Mouse (Mus musculus) frontal cortex, postnatal 14 days (tissue): ENCODE measurements around the gene Espnl.
A peak's percentile ranks its signal among the peaks of the same experiment; 100 is the strongest.

Experiments used
- DNase-seq, 2 experiments: peaks; one replicate each; pipeline ENCODE4 v3.0.0; 2022; ENCODE audit warnings: low spot score in 2 of 2

Espnl gene

DNA sequence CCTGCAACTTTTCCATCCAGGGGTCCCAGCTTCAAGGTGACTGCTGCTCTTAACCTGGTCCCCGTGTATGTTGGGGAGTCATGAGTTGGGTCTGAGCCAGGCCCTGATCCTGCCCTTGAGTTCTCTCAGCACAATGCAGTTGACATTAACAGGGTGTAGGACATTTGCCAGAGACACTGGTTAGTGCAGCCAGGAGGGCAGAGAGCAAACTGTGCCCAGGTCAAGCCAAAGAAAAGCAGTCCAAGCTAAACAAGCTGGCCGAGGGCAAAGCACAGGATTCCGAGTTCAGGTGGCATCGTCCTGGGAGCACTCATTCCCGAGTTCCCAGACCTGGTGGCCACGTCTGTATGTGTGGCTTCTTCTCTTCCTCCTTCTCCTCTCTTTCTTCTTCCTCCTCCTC, 4.2 kb upstream of the Espnl start:
- no peak for DNase-seq

DNA sequence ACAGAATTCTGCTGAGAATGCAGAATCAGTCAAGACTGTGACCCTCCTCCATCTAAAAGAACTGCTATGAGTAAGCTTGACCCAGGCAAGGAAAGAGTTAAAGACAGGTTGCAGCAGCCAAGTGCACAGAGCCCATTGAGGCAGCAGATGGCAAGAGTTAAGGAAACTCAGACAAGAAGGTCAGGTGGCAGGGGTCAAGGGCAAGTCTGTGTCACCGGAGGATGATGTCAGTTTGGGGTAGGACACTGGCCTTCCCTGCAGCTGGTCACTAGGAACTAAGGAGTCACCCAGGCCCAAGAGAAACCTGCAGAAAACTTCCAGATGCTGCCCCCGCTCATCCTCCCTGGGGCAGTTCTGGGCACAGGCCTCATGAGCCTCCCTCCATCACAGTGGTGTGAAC, 2.8 kb downstream of the Espnl start:
- no peak for DNase-seq

DNA sequence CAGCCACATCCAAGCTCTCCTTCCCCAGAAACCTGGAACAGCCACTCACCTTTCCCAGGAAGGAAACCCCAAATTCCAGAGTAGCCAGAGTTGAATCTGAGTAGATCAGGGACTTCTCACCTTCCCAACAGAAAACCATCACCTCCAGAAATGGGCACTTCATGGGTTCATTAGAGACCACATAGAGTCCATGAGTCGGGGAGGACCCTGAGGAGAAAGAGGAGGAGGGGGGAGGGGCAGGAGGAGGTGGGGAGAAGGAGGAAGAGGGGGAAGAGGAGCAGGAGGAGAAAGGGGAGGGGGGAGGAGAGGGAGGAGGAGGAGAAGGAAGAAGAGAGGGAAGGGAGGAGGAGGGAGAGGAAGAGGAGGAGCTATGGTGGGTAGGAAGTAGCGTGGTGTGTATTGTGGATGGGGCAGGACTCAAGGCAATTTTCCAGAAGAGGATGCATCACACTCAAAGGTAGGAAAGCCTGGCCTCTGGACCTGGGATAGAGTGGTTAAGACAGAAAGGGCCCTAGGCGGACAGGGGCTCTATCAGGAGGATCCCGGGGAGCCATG, 3.7 kb downstream of the Espnl start:
- DNase-seq = no peak

DNA sequence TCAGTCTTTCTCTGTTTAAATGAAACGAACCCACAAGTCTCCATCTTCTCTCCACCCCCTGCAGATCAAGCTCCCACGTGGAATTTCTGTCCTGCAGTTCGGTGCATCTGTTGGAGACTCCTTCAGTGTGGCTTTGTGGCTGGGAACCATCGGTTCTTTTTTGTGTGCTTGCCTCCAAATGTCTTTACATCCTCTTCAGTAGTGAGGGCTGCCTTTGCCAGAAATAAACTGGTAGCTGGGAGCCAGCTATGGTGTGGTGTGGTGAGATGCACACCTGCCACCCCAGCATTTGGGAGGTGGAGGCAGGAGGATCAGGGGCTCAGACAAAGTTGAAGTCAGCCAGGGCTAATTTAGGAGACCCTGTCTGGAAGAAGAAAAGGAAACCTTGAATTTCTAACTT, 10.2 kb downstream of the Espnl start:
- peak in 1 of 2 experiments; percentile 15 for DNase-seq

DNA sequence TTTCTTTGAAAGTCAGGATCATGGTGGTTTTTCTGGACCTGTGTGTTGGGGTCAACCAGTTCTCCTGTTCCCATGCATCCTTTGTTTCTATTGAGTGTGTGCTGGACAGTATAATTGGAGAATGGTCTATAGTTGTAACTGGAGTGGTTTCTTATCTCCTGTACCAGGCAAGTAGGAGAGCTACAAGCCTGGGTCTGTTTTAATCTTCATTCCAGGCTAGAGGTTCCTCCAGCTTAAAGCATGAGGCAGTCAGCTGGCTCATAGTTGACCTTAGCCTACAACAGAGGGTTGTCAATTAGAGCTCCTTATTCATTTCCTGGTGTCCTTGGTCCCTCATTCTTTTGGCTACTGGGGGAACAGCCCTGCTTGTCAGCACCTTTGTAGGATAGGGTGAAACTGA, 11.7 kb downstream of the Espnl start:
- DNase-seq = no peak

DNA sequence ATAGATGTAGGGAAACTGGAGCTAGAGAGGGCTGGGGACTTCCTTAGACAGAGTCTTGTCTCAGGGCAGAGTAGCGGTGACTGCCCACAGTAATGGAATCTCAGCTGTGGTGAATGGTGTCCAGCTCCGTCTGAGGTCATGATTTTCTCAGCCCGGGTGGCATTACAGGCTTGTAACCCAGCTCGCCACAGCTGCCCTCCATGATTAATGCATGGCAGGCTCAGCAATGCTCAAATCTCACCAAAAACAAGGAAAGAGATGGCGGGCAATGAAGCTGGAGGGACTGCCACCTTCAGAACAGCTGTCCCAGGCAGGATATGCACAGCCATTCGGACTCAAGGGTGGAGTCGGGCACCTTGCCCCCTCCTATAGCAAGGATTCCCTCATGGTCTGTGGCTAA, 15.5 kb downstream of the Espnl start:
- no peak for DNase-seq

DNA sequence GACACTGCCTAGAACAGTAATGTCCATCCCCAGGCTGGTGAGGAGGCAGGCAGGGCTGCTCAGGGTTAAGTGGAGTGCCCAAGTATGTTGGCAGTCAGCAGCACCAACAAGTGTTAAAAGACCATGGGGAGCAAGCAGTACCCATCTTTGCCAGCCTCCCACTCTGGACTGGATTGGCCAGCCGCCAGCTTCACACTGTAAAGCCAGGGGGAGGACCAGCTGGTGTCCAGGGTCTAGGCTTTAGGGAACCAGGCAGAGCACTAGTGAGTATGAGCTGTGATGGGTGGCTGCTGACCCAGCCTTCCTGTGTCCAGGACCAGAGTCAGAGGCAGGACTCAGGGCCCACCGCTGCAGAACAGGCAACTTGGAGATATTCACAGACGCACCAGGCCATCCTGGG, 22.1 kb downstream of the Espnl start:
- no peak for DNase-seq

DNA sequence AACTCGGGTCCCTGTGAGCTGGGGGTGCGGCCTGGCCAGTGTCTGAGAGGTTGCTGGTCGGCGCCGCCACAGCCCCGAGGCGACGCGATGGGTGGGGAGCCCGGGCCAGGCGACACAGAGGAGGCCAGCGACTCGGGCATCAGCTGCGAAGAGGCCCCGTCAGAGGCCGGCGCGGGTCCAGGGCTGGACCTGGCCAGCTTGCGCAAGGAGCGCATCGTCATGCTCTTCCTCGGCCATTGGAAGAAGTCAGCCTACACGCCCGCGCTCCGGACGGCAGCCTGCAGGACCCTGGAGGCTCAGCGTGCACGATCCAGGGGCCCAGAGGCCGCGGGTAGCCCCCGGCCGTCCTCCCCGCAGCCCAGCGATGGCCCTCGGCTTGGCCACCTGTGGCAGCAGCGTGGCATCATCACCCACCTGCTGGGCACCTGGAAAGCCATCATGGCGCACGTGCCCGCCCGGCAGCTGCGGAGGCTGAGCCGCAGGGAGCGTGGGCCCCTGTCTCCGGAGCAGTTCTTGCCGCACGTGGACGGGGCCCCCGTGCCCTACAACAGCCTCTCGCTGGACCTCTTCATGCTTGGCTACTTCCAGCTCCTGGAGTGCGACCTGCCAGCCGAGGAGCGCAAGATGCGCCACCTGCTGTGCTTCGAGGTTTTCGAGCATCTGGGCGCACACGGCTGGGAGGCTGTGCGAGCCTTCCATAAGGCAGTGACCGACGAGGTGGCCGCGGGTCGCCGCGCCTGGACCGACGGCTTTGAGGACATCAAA, 23.2 kb downstream of the Espnl start:
- DNase-seq = no peak

DNA sequence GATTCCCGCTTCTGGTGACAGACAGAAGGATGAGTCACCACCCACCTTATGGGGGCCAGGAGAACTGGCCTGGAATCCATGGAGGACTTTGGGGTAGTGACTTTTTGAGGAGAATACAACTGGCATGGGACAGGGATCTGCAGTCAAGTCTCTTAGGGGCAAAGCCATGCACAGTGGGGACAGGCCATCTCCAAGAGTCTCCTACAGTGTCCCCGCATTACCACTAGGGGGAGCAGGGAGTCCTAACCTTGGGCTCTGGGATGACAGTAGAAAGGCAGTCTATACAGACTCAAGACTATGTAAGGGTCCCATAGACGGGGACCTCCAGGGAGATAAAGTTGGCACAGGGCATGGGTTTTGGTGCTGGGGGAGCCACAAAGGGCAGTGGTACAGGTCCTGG, 25.0 kb downstream of the Espnl start:
- DNase-seq = peak in 1 of 2 experiments; percentile 34

DNA sequence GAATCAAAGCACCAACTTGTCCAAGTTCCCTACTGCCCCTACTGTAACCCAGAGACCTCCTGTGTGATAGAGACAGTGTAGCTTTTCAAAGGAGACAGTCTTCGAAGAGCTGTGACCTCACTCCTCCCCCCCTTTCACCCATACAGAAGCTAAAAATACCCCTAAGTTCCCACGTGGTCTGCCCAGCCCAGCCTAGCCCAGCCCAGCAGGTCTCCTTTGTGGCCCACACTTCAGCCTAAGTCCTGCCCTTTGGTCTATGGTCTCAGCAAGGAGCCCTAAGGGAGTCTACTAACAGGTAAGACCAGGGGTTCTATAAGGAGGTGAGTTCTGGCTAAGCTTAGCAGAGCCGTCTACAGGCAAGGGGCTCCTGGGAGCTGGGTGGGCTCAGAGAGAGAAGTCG, 29.0 kb downstream of the Espnl start, which contains the start of gene Klhl30:
Gene Klhl30, plus strand, starts transcription at position 176 of the 400 bp plus-strand sequence.
- DNase-seq = no peak

DNA sequence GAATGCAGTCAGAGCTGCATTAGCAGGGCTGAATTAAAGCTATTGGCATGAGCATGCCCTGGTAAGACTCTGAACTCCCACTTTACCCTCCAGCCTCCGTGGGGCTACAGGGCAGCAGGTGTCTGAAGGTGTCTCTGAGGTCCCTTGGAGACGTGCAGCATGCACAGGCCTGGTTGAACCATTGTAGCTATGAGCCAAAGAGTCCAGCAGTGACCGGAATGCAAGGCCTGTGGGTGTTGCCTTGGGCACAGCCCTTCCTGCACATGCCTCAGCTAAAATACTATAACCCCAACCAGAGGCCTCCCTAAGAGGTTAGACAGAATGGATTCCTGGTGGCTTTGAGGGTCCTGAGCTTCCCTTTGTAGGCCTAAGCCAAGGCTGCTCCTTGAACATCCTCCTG, 29.4 kb downstream of the Espnl start:
- no peak for DNase-seq

DNA sequence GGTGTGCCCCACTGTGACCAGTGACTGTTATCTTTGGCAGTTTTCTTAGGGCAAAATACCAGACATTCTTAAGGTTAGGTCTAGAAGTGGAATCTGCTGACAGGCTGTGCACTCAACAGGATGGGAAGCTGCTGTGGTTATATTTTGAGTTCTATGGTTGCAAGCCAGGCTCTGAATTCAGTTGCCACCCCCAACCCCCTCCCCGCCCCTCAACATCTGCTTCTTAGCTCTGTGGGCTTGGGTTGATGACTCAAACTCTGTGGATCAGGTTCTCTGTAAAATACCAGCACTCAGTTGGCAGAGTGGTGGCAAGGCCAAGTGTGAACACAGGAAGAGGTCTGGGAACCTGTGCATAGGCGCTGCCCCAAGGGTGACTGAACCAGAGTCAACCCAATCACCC, 30.4 kb downstream of the Espnl start:
- DNase-seq = no peak

DNA sequence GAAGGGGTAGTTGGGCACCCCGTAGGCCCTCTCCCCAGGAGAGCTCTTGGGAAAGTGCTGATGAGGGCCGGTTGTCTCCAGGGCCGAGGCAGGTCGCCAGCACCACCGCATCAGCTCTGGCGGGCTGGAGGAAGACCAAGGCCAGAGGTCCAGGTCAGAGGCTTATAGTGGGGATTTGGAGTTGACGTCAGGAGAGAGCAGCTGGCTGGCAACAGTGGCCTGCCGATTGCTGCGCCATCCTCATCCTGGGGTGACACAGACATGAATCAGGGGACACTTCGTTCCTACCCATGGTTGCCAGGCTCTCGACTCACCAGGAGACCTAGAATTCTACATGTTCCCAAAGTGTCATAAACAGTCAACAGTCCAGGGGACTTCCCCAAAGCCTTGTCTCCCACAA, 34.2 kb downstream of the Espnl start:
- no peak for DNase-seq

DNA sequence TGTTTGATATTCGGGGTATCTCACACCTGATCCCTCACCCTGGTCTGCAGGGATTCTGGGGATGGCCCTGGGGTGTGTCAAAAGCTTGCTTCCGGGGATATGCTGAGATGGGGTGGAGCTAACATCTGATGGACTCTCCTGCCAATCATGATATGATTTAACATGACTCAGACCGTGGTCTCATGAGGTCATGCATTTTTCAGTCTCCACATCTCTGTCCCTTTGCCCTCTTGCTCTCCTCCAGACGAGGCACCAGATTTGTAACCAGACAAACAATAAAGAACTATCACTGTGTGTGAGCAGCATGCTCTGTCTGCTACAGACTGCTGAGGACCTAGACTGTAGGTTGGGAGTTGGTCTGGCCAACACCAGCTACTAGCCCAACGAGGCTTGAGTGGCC, 40.2 kb downstream of the Espnl start:
- no peak for DNase-seq

DNA sequence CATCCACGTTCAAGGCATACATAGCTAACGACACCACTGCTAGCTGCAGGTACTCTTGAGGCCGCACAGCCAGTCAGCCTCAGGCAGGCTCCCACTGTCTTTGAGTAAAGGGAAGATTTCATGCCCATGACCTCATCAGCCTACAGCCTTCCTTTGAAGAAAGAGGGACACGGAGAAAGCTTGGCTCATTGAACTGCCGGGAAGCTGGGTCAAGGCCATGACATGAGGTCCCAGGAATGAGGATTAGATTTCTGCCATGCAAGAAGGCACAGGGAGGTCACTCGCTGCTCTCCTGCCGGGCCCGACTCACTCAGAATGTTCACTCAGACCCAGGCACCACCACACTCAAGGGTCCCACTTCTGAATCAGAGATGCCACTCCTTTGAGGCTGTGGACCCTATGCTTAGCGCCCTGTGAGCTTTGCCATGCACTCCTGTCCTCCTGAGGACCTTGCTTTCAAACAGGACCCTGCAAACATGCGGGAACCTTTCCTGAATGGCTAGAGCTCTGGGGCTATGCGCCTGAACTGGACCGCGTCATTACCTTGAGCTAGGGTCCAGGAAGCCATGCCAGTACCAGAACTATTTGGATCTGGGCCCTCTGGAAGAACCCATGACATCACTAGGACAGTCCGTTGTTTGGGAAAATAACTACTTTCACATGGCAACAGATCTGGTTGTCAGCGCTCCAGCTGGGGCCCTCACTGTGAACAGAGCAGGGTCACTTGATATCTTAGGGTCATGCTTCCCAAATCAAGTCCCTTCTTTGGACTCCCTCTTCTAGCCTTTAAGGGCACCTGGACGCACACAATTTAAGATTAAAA, 43.2 kb downstream of the Espnl start:
- DNase-seq = no peak

DNA sequence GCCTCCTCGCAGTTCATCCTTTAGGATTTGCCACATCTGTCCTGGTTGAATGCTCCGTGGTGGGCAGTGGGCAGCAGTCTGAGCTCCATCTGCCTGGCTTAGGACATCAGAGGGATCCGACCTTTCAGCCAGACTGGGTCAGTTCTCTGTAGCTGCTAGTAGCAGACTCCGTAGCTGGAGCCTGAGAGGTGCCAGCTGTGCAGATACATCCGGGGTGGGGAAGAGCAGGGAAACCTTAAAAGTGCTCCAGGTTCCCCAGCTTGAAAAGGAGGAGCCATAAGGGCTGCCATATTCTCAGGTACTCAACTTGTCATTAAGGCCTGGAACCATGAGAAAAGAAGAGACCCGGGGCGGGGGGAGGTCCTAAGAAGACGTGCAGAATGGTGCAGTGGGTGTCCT, 43.9 kb downstream of the Espnl start:
- no peak for DNase-seq

DNA sequence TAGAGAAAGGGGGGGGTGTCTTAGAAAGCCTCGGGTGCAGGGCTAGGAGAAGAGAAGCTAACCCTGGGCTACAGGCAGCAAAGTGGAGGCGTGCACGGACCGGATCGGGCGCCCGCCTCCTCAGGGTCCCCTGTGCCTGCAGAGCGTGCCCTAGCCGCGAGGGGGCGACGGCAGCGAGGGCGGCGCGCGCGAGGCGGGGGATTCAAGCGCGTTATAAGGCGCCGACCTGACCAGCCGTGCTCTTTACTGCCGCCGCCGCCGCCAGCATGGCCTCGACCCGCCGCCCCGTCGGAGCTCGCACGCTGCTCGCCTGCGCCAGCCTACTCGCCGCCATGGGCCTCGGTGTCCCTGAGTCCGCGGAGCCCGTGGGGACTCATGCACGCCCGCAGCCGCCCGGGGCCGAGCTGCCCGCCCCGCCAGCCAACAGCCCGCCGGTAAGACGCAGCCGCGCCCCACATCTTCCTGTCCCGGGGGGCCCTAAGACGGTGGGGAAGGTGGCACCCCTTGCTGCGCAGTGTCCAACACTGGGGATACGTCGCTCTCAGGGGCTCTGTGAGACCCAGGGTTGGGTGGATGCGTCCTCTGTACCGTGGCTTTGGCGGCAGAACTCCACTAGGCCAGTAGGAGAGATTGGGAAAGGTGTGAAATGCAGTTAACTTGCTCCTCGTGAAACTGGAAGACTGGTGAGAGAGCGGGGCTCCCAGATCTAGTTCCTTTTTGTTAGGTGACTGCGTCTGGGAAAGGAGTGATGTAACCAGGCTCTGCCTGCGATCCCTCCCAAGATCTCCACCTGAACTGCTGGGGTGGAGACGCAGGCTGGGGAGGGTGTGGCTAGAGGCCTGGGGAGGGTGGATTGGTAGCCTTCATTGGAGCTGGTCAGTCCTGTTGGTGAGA, 44.6 kb downstream of the Espnl start, which contains the start of gene Erfe:
Gene Erfe, plus strand, starts transcription at position 216 of the 894 bp plus-strand sequence.
- DNase-seq = peak in 1 of 2 experiments; percentile 24

DNA sequence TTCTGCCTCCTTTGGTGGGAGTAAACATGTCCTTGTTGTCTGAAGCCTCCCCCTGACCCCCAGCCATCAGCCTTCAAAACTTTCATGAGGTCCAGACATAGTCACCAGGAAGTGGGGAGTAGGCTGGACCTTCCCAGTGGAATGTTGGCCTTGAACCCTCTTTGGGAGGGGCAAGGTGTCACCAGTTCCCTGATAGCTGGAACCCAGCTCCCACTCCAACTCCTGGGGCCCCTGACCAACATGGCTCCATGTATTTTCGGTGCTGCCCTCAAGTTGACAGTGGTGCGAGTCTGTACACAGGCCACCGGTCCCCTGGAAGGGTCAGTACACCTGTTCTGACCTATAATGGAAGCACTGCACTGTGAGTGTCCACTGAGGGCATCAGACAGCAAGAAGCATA, 45.4 kb downstream of the Espnl start:
- no peak for DNase-seq

DNA sequence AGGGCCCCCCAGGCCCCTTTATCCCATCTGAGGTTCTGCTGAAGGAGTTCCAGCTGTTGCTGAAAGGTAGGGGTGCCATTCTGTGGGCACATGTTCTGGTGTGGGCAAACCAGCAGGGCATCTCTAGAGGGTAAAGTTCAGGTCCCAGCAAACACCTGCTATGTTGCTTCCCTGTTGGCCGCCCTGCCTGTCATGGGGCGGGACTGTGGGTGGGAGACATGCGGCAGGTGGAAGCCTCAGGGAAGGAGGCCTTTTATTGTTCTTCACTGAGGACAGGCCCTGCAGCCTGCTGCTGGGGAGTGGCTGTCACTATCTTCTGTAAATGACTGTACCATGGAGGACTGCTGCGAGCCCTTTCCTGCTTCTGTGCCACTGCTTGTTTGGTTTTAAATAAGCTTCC, 47.5 kb downstream of the Espnl start:
- DNase-seq = no peak

DNA sequence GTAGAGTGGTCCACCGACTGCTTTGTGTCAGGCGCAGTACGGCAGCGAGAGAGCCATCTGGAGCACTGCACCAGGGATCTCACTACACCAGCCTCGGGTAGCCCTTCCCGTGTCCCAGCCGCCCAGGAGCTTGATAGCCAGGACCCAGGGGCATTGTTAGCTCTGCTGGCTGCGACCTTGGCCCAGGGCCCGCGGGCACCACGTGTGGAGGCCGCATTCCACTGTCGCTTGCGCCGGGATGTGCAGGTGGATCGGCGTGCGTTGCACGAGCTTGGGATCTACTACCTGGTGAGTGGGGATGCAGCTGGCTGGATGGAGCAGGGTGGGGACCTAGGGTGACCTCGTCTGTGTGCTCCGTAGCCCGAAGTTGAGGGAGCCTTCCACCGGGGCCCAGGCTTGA, 48.2 kb downstream of the Espnl start:
- DNase-seq = no peak

DNA sequence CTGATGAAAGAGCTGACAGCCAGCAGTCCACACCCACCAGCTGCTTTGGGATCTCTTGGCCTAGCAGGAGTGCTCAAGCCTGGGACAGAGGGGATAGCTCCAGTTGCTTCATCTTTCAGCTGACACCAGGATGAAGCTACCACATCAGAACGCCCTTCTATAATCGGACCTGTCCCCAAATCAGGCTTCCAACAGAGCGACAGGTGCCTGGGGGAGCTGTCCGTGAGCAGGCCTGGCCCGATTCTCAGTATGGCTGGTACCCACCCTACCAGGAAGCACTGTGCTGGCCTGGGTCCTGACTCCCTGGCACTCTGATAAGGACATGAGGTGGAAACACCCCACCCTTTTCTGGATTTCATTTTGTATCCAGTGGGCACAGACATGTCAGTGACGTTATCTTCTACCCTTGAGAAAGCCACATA, 51.5 kb downstream of the Espnl start:
- no peak for DNase-seq
